Mouse (Mus musculus) testis, adult 2 months (tissue): Measurements from ENCODE around the gene Prkag2.

Experiments used
- CTCF ChIP-seq: fragments of 200-500 bp; IDR thresholded peaks from 2 replicates; pipeline ENCODE4 v1.5.1; 2012; ENCODE audit warnings: low read depth, mild to moderate bottlenecking, inconsistent platforms, low read length, moderate library complexity; ENCODE audit not compliant: control insufficient read depth, insufficient read depth, insufficient replicate concordance
- POLR2A ChIP-seq: fragments of 200-500 bp; IDR thresholded peaks from 2 replicates; pipeline ENCODE4 v1.6.1; 2012; ENCODE audit warnings: low read depth, mild to moderate bottlenecking, inconsistent platforms, low read length, moderate library complexity; ENCODE audit not compliant: control insufficient read depth

- TF ChIP-seq POLR2A: no peak
- no peak for TF ChIP-seq CTCF
Measured at GRCm38 (mm10) chr5:24986956-24987355, 113.5 kb downstream of the Prkag2 start.
